In the genomic region with DNA sequence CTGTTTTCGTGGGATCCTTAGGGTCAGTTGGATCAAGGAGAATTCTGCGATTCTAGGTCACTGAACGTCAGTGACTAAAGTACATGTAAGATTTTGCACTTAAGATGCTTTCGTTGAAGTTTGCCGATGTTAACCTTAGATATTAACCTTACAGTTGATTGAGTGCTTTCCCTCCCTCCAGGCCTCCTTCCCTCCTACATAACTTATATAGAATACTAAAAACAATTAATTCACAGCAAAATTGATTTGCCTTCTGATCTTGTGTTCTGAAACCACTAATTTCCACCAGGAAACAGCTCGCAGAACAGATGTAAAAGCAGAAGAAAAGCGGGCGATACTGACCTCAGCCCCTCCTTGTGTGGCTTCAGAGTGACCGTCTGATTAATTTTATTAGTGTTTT, we compare ENCODE assay signal across 9 mouse cellular contexts.
DNase-seq lines count a peak whose midpoint lies in the region; ATAC-seq and TF ChIP-seq lines count a peak whose summit lies in the region.
"Had no signal": no experiment of that assay in that cellular context is flagged by ENCODE, and none has a peak within 500 bp of the region (broad histone marks: within the 10 kb centered on the region; RNA-seq: fewer than 3 reads in every experiment).

No protein-coding gene starts in this region.

- no peaks in the 10 kb centered on the region for H3K27me3 ChIP-seq in kidney, postnatal 0 days (ENCODE audit: insufficient read depth, low read length)
- H3K27me3 ChIP-seq in forebrain, embryonic 10.5 days (ENCODE audit: poor library complexity, severe bottlenecking), result no peaks in the 10 kb centered on the region
- no peaks in the 10 kb centered on the region for H3K27me3 ChIP-seq in hindbrain, postnatal 0 days (ENCODE audit: insufficient read depth, low read length)
- H3K27me3 ChIP-seq in neural tube, embryonic 13.5 days, result no peaks in the 10 kb centered on the region

- no peaks in the 10 kb centered on the region for H3K9me3 ChIP-seq in kidney, postnatal 0 days (replicated peaks; ENCODE audit: low read length)
- no peaks in the 10 kb centered on the region for H3K9me3 ChIP-seq in forebrain, embryonic 10.5 days
- no peaks in the 10 kb centered on the region for H3K9me3 ChIP-seq in hindbrain, postnatal 0 days (ENCODE audit: low read length)
- no peaks in the 10 kb centered on the region for H3K9me3 ChIP-seq in neural tube, embryonic 13.5 days
- H3K9me3 ChIP-seq: megakaryocyte, embryonic 14.5 days had no signal

- DNase-seq in kidney, postnatal 0 days (ENCODE audit: low spot score), result no peak
- DNase-seq in kidney, adult 18-20 months, result no peak
- no peak for DNase-seq in forebrain, embryonic 10.5 days (ENCODE audit: extremely low spot score, low spot score)
- no peak for DNase-seq in hindbrain, postnatal 0 days (ENCODE audit: low spot score)
- no peak for DNase-seq in thymus, postnatal 4 days
- no peak for DNase-seq in layer of hippocampus, adult 9-10 months (ENCODE audit: low spot score)
- DNase-seq: thymus, adult 2 months had no signal

- no peak for TF ChIP-seq CTCF in kidney, postnatal 0 days (IDR thresholded peaks at IDR 0.05; ENCODE audit: low read depth)
- TF ChIP-seq CTCF in hindbrain, postnatal 0 days (IDR thresholded peaks at IDR 0.05; ENCODE audit: low read depth), result no peak

- H3K4me2 ChIP-seq in kidney, postnatal 0 days (ENCODE audit: low read length), result peak overlapping the region; percentile 32
- H3K4me2 ChIP-seq in hindbrain, postnatal 0 days (ENCODE audit: low read depth, low read length), result peak overlapping the region; percentile 47
- peak overlapping the region; percentile 43 for H3K4me2 ChIP-seq in neural tube, embryonic 13.5 days

- H3K27ac ChIP-seq in kidney, postnatal 0 days, result peak overlapping the region; percentile 77
- H3K27ac ChIP-seq in forebrain, embryonic 10.5 days, result peak overlapping the region; percentile 83
- peak overlapping the region; percentile 82 for H3K27ac ChIP-seq in hindbrain, postnatal 0 days
- H3K27ac ChIP-seq in neural tube, embryonic 13.5 days (replicated peaks), result peak overlapping the region; percentile 69

- H3K4me3 ChIP-seq in kidney, postnatal 0 days (replicated peaks; ENCODE audit: low read depth, low read length), result no peak overlapping the region
- peak overlapping the region; percentile 18; the same call in 1 of the 2 replicates for H3K4me3 ChIP-seq in forebrain, embryonic 10.5 days
- peak overlapping the region; percentile 7 for H3K4me3 ChIP-seq in hindbrain, postnatal 0 days (ENCODE audit: low read length)
- peak overlapping the region; percentile 6; the same call in 1 of the 2 replicates for H3K4me3 ChIP-seq in neural tube, embryonic 13.5 days
- H3K4me3 ChIP-seq: megakaryocyte, embryonic 14.5 days had no signal

- H3K36me3 ChIP-seq in kidney, postnatal 0 days (ENCODE audit: insufficient read depth, low read length), result no peaks in the 10 kb centered on the region
- H3K36me3 ChIP-seq in forebrain, embryonic 10.5 days (replicated peaks), result peaks cover 5% of the 10 kb centered on the region; the same call in 1 of the 2 replicates
- H3K36me3 ChIP-seq in hindbrain, postnatal 0 days (ENCODE audit: insufficient read depth, low read length), result no peaks in the 10 kb centered on the region
- no peaks in the 10 kb centered on the region for H3K36me3 ChIP-seq in neural tube, embryonic 13.5 days

- peaks cover 35% of the 10 kb centered on the region for H3K4me1 ChIP-seq in kidney, postnatal 0 days (replicated peaks; ENCODE audit: insufficient read depth, low read length)
- H3K4me1 ChIP-seq in forebrain, embryonic 10.5 days, result peaks cover 90% of the 10 kb centered on the region
- peaks cover 17% of the 10 kb centered on the region; the same call in 1 of the 2 replicates for H3K4me1 ChIP-seq in hindbrain, postnatal 0 days (ENCODE audit: insufficient read depth, low read length)
- H3K4me1 ChIP-seq in neural tube, embryonic 13.5 days (replicated peaks), result peaks cover 67% of the 10 kb centered on the region
- H3K4me1 ChIP-seq: megakaryocyte, embryonic 14.5 days had no signal

- no peak overlapping the region for H3K9ac ChIP-seq in kidney, postnatal 0 days (ENCODE audit: low read depth, low read length)
- H3K9ac ChIP-seq in hindbrain, postnatal 0 days (replicated peaks; ENCODE audit: low read length), result no peak overlapping the region
- H3K9ac ChIP-seq in neural tube, embryonic 13.5 days, result no peak overlapping the region

- 15% methylated on average over 9 of the region's 9 CpGs for WGBS in kidney, postnatal 0 days
- 32% methylated on average over 9 of the region's 9 CpGs for WGBS in forebrain, embryonic 10.5 days
- 27% methylated on average over 9 of the region's 9 CpGs for WGBS in hindbrain, postnatal 0 days
- 50% methylated on average over 9 of the region's 9 CpGs for WGBS in neural tube, embryonic 13.5 days

- no peak for ATAC-seq in kidney, postnatal 0 days (replicated peaks; ENCODE audit: low FRiP score, low read depth)
- no peak for ATAC-seq in hindbrain, postnatal 0 days
- ATAC-seq in neural tube, embryonic 13.5 days (ENCODE audit: low read depth), result no peak
